Mouse (Mus musculus) embryo, embryonic 9.5 days (tissue): Measurements from ENCODE around the gene S100a14.

ENCODE experiments used
- DNase-seq: peaks from one replicate; pipeline ENCODE4 v3.0.0-alpha.2; 2017; ENCODE audit errors: extremely low spot score

S100a14 gene

GRCm38 (mm10) chr3:90526580-90526979 lies at the start of gene S100a14:
S100a14 (plus strand) TSS chr3:90526856.
- no peak for DNase-seq

- DNase-seq: no peak
Observed at GRCm38 (mm10) chr3:90486998-90487397, 39.7 kb upstream of the S100a14 start.

GRCm38 (mm10) chr3:90488576-90488975 lies 38.1 kb upstream of the S100a14 start:
- no peak for DNase-seq

- DNase-seq: peak; percentile 97
Observed at GRCm38 (mm10) chr3:90490696-90491256, 35.9 kb upstream of the S100a14 start, which contains the start of gene Snapin. Snapin (minus strand) TSS chr3:90491033.

- no peak for DNase-seq
Observed at GRCm38 (mm10) chr3:90491350-90491749, 35.3 kb upstream of the S100a14 start.

- DNase-seq: no peak
Observed at GRCm38 (mm10) chr3:90493831-90494540, 32.7 kb upstream of the S100a14 start.

GRCm38 (mm10) chr3:90495850-90496525 lies 30.7 kb upstream of the S100a14 start:
- no peak for DNase-seq

- no peak for DNase-seq
Observed at GRCm38 (mm10) chr3:90497597-90497996, 29.1 kb upstream of the S100a14 start.

- DNase-seq: no peak
Observed at GRCm38 (mm10) chr3:90503444-90503843, 23.2 kb upstream of the S100a14 start.

GRCm38 (mm10) chr3:90505216-90505615 lies 21.4 kb upstream of the S100a14 start:
- no peak for DNase-seq

- DNase-seq: no peak
Observed at GRCm38 (mm10) chr3:90506362-90506761, 20.3 kb upstream of the S100a14 start.

- DNase-seq: no peak
Observed at GRCm38 (mm10) chr3:90508287-90508949, 18.2 kb upstream of the S100a14 start.

GRCm38 (mm10) chr3:90508950-90509746 lies 17.5 kb upstream of the S100a14 start, which contains the start of gene Chtop:
Chtop (minus strand) TSS chr3:90509498.
- peak; percentile 98 for DNase-seq

- no peak for DNase-seq
Observed at GRCm38 (mm10) chr3:90509747-90510123, 16.9 kb upstream of the S100a14 start.

- DNase-seq: no peak
Observed at GRCm38 (mm10) chr3:90512276-90512675, 14.4 kb upstream of the S100a14 start.

- DNase-seq: no peak
Observed at GRCm38 (mm10) chr3:90512948-90513642, 13.6 kb upstream of the S100a14 start.

GRCm38 (mm10) chr3:90513796-90514590 lies 12.7 kb upstream of the S100a14 start, which contains the start of the genes S100a1 and S100a13:
S100a1 (minus strand) TSS chr3:90514392.
S100a13 (plus strand) TSS chr3:90514435.
- DNase-seq: peak; percentile 53

GRCm38 (mm10) chr3:90514691-90515090 lies 12.0 kb upstream of the S100a14 start:
- peak; percentile 73 for DNase-seq

GRCm38 (mm10) chr3:90515242-90515641 lies 11.4 kb upstream of the S100a14 start:
- DNase-seq: no peak

- DNase-seq: no peak
Observed at GRCm38 (mm10) chr3:90515789-90516188, 10.9 kb upstream of the S100a14 start.
